Mouse (Mus musculus) adrenal gland, adult (tissue): ENCODE data around the gene Zdhhc4.

Experiments
- DNase-seq, 2 experiments: peaks; one replicate each; pipeline ENCODE4 v3.0.0; 2022 to 2023; ENCODE audit warnings: low spot score in 1 of 2; ENCODE audit not compliant: inconsistent age in 2 of 2

Gene Zdhhc4

DNA sequence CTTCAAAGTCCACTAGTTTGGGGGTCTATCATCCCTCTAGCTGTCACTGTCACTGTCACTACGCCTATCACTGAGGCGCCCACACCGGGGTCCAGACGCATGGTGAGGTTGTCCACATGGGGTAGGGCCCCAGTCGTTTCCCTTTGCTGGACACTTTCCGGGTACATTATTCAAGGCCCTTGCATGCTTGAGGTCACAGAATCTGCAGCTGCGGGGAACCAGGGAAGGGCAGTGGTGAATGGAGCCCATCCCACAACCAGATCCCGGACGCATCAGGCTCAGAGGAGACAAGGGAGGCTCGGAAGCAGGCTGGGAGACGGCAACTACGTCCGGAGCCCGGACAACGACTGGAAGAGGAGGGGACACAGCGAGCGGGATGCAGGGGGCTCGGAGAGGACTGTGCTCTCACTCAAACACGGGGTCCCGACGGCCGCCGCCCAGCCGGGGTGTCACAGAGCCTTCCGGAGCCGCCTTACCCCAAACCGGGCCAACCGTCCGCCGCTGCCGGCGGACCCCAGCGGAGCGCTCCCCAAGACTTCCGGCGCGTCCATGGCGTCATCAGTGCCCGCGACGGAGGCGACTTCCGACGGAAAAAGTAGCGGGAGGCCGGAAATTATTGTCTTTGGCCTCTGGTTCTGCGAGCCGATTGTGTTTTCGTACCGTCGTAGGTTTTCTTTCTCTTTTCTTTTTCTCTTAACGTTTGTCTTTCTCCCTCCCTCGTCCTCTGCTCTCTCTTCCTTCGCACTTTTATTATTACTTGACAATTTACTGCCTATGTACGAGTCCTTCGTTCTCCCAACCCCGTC lies at the start of gene Zdhhc4:
Zdhhc4 (minus strand) TSS at position 567 of the 806 bp plus-strand sequence.
- peak; percentile 91 to 97 for DNase-seq

DNA sequence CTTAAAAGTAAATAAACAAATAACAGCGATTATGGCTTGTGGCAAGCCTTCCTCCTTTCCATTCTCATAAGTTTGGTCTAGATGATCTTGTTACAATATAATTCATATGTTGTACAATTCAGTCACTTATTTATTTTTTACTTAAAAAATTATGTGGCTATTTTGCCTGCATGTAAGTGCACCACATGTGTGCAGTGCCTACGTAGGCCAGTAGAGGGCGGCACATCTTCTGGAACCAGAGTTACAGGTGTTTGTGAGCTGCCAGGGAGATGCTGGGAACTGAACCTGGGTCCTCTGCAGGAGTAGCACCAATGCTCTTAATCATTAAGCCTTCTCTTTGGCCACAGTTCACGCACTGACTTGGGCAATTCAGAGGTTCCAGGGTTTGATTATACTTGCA lies 47.1 kb upstream of the Zdhhc4 start:
- no peak for DNase-seq

DNA sequence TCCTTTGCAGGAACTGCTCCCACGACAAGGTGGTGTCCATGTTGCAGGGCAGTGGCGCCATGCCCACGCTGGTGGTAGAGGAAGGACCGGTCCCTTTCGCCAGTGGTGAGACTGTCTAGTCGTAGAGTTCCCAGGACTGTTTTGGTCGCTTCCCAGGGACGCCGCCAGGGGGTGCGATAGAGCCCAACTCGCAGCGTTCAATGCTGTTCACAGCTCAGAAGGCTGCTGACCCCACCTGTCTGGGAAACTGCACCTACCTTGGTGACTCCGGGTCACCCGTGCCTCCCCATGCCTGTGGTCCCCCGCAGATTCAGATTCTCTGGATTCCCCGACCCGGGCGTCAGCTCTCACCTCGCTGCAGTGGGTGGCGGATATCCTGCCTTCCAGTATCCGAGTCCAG lies 46.2 kb upstream of the Zdhhc4 start:
- DNase-seq = peak; percentile 58 to 89

DNA sequence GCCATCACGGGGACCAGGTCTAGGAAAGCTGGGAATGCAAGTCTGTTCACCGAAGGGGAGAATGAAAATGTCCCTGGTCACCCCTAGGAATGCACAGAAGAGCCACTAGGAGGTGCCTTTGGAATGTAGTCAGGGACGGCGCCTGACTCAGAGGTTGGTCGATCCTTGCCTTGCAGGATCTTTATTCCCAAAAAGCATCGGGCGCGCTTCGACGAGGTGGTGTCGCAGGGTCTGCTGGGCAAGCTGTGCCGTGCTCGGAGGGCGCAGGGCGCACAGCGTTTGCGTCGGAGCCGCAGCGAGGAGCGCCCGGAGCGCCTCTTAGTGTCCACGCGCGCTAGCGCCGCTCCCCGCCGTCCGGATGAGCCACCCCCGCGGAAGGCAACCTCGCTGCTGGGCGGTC lies 43.8 kb upstream of the Zdhhc4 start:
- DNase-seq = peak in 1 of 2 experiments; percentile 74

DNA sequence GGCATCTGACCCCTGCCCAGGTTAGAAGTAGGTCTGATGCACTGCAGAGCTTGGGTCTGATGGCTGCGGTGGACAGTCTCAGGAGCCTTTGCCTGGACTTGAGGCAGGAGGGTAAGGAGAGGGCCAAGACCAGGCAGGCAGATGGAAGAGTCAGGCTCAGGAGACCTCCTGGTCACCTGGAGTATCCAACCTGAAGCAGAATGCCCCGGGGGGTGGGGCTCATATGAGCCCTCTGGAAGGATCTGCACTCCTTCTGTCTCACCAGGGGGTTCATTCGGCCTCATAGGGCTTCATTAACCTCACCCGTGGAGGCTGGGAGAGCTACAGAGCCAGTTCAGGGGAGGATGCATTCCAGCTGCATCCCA lies 42.1 kb upstream of the Zdhhc4 start:
- no peak for DNase-seq

DNA sequence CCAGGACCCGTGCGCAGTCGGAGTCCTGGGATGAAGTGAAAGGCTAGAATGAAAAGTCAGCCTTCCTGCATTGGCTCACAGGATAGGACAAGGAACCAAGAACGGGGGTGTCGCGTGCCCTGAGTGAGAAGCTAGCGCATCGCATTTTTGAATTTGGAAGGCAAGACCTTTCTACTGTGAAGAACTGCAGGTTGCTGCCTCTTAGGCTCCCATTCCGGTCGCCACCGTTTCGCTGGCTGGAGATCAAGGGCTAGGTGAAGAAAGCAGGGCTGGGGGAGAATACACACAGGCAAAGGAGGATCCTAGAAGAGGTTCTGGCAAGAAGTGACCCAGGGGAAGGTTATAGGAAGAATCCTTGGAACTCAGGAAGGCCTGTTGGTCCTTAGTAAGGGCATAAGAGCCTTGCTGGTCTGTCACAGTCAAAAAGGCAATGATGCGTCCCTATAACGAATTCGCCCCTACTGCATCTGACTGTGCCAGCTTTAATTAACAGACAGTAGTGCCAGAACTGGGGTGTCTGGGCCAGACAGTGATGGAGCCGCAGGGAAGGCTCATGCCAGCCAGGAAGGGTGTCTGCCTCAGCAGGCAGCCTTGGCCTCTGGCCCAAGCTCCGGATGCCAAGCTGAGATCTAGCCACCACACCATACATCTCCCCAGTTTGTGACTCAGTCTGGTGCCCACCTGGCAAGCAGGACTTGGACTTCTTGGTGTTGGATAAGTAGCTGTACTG lies 41.5 kb upstream of the Zdhhc4 start:
- DNase-seq = no peak

DNA sequence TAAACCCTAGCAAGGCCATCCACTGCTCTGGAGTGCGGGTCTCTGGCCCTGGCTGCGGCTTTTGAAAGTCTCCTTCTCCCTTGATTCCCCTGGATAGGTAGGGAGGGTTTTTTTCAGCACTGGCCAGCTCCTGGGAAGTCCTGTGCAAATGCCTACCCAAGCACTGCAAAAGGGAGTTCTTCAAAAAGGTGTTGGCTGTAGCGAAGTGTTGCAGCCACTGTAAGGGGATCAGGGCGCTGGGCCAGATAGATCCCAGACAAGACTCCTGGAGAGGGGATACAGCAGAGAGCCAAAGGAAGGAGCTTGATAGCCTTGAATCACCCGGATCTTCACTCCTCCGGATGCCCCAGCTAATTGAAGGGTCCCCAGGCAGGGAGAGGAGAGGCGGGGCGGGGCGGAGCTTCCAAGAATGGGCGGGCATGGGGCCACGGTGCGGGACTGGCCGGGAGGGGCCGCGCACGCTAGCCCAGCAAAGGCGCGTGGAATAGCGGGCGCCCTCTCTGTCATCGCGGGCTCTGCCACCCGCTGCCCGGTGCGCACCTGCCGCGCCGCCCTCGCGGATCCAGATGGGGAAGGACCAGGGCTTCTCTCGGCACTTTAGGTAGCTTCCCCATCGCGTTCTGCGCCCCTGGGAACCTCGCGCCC lies 40.7 kb upstream of the Zdhhc4 start:
- no peak for DNase-seq

DNA sequence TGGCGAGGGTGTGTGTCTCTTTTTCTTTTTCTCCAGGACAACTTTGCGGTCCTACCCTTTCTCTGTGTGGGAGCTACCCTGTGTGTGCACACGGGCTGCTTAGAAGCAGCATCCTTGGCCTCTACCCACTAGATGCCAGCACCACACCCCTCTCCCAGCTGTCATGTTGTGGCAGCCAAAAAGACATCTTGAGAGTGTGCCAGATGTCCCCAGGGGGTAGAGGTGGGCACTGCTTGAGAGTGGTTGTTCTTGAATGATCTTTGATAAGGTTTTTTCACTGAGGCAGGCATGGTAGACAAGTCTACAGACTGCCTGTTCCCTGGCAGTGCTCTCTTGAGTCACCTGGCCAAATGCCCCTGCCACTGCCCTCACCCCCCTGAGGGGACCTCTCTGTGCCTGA lies 38.9 kb upstream of the Zdhhc4 start:
- no peak for DNase-seq

DNA sequence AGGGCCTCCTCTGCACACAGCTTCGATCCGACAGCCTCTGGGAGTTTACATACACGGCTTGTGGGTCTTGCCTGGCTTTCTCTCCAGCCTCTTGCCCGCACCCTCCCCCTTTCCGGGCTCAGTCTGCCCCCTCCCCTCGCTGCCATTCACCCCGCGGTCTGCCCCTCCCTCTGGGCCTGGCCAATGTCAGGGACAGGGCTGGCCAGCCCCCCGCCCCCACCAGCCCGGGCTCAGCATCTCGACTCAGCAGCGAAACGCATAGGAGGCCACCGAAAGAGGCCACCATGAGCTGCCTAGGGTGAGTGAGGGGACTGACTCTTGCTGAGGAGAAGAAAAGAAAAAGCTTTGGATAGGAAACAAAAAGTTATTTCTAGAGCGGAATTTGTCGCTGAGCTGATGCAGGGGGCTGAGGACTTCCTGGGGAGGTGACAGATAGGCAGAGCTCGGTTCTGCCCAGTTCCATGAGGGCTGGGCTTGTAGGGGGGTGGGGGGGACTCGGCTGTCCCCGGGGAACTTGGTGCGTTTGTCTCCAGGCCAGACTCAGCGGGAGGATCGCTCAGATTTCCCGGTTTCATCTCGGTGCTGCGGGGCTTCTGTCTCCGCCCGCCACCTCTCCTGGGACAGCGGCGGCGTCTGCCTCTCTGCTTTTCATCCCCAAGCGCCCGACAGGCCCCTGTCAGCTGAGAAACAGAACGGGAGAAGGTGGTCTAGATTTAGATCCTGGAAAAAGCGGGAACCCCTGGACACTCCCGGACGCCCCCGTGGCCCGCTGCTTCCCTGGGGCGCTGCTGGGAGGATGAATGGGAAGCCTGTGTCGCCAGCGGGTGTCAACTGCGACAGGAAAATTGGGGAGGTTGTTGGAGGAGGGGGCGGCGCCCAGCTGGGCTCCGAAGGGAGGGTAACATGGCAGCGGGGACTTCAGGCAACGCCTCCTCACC lies 34.9 kb upstream of the Zdhhc4 start:
- peak in 1 of 2 experiments; percentile 49 for DNase-seq

DNA sequence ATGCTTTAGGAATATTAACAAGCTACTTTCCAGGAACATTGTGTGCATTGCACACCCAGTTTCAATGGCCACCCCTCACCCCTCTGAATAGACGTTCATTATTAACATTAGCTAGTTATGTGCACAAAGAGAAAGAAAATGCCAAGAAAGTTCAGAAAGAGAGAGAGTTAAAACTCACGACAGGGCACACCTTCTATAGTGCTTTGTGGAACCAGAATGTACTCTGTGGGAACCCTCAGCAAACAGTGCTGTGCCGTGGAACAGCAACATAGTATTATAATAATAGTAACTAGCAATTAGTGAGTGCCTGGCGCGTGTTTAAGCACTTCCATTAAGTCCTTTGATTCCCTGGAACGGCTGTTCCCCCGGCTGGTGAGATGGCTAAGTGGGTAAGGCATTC lies 32.4 kb upstream of the Zdhhc4 start:
- no peak for DNase-seq

DNA sequence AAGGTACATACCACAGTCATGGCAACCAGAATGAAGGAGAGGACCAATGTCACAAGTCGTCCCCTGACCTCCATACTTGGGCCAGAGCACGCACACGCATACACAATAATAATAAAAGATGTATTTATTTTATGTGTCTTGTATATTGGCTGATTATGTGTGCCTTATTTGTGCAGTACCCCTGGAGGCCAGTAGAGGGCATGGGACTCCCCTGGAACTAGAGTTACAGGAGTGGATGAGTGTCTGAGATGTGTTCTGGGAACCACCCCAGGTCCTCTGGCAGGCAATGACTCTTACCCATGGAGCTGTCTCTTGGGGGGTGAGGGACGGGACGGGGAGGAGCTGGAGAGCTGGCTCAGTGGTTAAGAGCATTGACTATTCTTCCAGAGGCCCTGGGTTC lies 30.9 kb upstream of the Zdhhc4 start:
- DNase-seq = peak in 1 of 2 experiments; percentile 41

DNA sequence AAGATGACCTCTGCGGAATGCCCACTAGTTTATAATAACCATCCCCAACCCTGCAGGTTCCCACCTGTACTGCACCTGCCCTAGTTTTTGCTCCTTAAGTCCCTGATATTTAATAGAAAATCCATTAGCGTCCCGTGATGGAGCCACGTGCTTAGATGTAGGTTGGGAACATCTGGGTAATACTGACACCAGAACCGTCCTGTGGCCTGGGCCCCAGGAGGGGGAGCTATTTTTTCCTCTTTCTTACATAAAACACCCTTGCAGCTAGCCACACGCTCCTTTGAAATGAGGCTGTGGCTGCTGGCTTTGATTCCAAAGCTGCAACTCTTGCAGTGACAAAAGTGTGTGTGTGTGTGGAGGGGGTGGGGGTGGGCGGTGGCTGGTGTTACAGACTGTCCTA lies 30.2 kb upstream of the Zdhhc4 start:
- no peak for DNase-seq

DNA sequence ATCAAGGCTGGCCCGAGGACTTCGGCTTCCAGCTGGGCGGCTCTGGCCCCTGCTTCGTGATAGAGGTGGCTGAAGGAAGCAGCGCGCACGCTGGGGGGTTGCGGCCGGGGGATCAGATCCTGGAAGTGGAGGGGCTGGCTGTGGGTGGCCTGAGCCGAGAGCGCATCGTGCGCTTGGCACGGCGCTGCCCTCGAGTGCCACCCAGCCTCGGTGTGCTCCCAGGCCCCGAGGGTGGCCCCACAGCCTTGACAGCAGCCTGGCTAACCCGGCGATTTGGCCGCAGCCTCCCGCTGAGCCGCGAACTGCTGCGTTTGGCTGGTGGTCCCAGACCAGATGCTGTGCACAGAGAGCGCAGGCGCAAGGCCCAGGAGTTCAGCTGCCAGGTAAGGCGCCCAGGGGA lies 28.5 kb upstream of the Zdhhc4 start:
- DNase-seq = no peak

DNA sequence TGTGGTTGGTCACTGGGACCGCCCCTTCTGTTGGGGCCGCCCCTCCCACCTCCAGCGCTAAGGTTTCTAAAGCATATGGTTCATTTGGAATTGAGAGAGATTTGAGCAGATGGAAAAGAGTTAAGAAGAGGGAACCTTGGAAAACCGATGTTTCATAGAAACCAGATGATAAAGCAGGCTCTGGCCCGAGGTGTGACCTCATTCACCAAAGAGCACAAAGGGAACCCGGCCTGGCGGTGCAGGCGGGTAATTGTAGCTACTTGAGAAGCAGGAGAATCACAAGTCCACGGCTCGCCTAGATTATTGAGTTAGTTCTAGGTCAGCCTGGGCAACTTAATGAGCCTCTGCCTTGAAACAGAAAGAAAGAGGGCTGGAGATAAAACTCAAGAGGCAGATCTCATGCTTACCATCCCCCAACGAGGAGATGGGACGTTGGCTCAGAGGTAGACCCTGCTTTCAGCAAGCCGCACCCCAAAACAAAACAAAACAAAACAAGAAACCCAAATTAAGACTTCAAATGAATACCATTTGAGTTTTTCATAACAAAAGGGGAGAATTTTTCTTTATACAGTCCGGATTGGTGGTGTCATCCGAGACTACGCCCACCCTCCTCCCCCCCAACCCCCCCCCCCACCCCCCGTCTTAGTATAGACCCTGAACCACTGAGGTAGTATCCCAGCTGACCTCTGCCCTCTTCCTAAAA lies 27.8 kb upstream of the Zdhhc4 start, which contains the start of gene Grid2ip:
Grid2ip (plus strand) TSS at position 653 of the 703 bp plus-strand sequence.
- no peak for DNase-seq

DNA sequence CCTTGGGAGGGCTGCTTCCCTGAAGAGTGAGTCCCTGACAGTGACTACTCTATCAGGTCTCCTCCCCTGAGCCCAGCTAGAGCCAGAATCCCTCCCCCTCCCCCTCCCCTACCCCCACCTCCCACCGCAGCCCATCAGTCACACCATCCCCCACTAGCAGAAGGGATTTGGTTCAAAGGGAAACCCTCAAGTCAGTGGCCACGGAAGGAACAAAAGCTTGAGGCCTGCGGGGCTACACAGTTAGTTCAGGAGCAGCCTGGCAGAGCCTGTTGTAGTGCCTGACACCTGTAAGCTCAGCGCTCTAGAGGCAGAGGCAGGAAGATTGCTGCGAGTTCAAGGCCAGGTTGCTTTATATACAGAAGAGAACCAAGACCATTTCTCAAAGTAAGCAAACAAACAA lies 27.0 kb upstream of the Zdhhc4 start:
- no peak for DNase-seq

DNA sequence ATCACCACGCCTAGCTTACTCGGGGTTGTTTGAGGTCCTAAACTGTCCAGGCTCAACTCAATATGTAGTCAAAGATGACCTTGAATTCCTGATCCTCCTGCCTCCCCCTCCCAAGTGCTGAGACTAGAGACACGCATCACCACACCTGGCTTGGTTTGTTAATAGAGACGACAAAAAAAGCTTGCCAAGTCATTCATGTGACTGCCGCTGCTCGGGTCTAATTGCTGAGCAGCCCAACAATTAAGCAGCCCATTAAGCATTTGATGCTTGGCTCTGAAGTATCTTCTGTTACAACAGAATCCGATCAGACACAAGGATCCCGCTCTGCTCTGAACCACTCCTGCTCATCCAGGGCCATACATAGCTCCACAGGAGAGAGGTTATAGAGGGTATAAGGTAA lies 17.3 kb upstream of the Zdhhc4 start:
- DNase-seq = no peak

DNA sequence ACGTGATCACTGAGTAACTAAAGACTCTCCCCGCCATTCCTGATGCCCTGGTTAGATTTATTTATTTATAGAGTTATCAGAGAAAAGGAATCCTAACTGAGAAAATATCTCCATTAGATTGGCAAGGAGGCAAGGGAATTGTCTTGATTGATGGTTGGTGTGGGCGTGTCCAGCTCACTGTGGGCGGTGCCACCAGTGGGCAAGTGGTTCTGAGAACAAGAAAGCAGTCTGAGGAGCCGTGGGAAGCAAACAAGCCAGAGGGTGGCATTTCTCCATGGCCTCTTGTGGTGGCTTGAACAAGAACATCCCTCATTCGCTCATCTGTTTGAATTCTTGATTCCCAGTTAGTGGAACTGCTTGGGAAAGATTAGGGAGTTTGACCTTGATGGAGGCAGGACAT lies 10.5 kb upstream of the Zdhhc4 start:
- no peak for DNase-seq

DNA sequence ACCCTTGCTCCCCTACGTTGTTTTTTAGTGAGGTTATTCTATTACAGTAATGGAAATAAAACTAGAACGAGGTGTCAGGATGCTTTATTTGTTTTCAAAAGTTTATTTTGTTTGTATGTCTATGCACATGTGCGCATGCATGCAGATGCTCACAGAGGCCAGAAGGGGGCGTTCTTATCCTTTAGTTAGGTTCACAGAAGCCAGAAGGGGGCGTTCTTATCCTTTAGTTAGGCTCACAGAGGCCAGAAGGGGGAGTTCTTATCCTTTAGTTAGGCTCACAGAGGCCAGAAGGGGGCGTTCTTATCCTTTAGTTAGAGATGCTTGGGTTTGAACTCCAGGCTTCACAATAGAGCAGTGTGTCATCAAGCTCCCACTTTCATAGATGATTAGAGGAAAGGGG lies 7.5 kb upstream of the Zdhhc4 start:
- DNase-seq = no peak

DNA sequence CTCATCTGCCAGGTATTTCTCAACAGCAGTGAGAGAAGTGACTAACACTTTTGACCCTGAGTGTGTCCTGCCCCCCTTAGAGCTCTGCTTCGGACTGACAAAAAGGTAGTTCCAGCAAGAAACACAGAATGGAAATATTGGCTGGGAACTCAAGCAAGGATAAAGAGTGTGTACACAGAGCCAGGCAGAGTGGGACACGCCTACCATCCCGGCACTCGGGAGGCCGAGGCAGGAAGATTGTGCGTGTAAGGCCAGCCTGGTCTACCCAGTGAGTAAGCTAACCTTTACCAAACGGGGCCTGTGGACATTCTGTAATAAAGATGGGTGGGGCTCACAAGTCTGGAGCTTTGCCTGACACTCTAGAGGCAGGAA lies 6.0 kb upstream of the Zdhhc4 start:
- DNase-seq = peak in 1 of 2 experiments; percentile 83

DNA sequence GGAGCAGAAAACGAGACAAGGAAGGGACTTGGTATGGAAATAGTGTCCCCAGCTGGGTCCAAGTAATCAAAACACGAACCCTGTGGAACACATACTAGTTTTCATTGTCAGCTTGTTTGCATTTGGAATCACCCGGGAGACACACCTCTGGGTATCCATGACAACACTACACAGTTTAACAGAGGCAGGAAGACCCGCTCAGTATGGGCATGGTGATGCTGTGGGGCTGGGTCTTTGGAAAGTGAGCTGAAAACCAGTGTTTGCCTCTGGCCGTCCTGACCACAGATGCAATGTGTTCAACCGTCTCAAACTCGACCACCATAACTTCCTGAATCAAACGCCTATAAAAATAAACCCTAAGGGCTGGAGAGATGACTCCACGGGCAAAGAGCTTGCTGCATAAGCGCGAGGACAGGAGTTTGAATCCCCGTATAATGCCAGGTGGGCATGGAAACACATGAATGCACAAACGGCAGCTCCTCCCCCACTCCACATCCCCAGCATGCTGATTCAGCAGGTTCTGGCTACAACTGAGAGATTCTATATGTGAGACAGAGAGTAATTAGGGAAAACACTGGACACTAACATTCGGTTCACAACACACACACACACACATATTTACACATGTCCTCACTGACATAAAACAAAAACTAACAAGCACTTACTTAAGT lies 5.5 kb upstream of the Zdhhc4 start:
- peak in 1 of 2 experiments; percentile 40 for DNase-seq
